8 mouse cellular contexts compared by ENCODE assay signal in the genomic region with DNA sequence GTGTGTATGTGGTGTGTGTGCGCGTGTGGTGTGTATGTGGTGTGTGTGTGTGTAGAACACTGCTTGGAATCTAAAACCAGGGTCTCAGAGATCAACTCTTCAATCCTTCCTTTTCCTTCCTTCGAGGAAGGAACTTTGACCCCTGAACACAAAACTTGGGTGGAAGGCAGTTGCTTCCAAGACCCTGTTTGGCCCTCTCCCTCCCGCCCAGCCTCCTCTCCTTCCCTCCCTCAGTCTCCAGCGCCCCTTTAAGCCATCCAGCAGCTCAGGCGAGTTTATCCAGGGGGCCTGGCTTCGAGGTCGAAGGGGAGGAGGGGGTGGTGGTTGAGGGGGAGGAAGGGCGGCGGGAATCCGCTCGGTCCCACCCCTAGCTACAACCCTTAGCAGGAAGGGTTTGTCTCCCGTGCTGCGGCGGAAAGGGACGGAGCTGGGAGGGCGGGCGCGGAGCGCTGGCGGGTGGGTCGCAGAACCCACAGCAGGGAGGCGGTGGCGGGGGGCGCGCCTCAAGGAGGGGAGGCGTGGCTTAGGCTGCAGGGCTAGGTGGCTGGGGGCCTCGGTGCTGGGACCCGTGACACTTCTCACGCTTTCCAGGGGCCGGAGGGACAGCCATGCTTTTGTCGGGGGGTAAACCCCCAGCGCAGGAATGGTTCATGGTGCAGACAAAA. TPM values are rescaled to one million over a fixed set of nuclear protein-coding genes. Genes with fewer than 3 reads are reported as not detected.
A peak's percentile ranks its signal among the peaks of the same experiment; 100 is the strongest.
DNase-seq lines count a peak whose midpoint lies in the region; ATAC-seq lines count a peak whose summit lies in the region.

A gene (plus strand): TSS at position 390 of the 665 bp plus-strand sequence.

- ATAC-seq in embryonic facial prominence, embryonic 12.5 days (ENCODE audit: insufficient number of reproducible peaks, insufficient read depth, low FRiP score, low TSS enrichment): peak; percentile 87
- peak; percentile 78 for ATAC-seq in heart, embryonic 13.5 days (ENCODE audit: extremely low read depth, insufficient number of reproducible peaks, low FRiP score, low TSS enrichment)

- peak; percentile 61 for DNase-seq in 3134 (ENCODE audit: extremely low read depth, insufficient read length, low spot score)
- DNase-seq in Muller cell, postnatal 12 days (ENCODE audit: inconsistent ontology term): peak; percentile 63
- DNase-seq in kidney, postnatal 10 days: peak; percentile 93
- peak; percentile 86 to 93 for DNase-seq in lung, postnatal 4 days
- DNase-seq in right cerebral cortex, postnatal 25 days: peak; percentile 31
- DNase-seq in c-Kit-positive CD71-positive TER-119-positive erythroid progenitor cells, embryonic 14.5 days (ENCODE audit: low spot score): no peak

- 1% methylated on average over 32 of the region's 33 CpGs for WGBS in embryonic facial prominence, embryonic 12.5 days
- 2% methylated on average over 32 of the region's 33 CpGs for WGBS in heart, embryonic 13.5 days

- peaks cover 53% of the 10 kb centered on the region for H3K4me1 ChIP-seq in embryonic facial prominence, embryonic 12.5 days
- peaks cover 54% of the 10 kb centered on the region for H3K4me1 ChIP-seq in heart, embryonic 13.5 days

- H3K9ac ChIP-seq in embryonic facial prominence, embryonic 12.5 days: peak within 1 kb of the TSS; percentile 84
- peak within 1 kb of the TSS; percentile 91 for H3K9ac ChIP-seq in heart, embryonic 13.5 days

- H3K27me3 ChIP-seq in embryonic facial prominence, embryonic 12.5 days: no peaks in the 10 kb centered on the region
- H3K27me3 ChIP-seq in heart, embryonic 13.5 days (replicated peaks): no peaks in the 10 kb centered on the region

- H3K4me2 ChIP-seq in embryonic facial prominence, embryonic 12.5 days (replicated peaks): peak within 1 kb of the TSS; percentile 82
- peak within 1 kb of the TSS; percentile 86 for H3K4me2 ChIP-seq in heart, embryonic 13.5 days

- peak within 1 kb of the TSS; percentile 74 for H3K4me3 ChIP-seq in embryonic facial prominence, embryonic 12.5 days
- H3K4me3 ChIP-seq in heart, embryonic 13.5 days: peak within 1 kb of the TSS; percentile 74

- no peaks in the 10 kb centered on the region for H3K9me3 ChIP-seq in embryonic facial prominence, embryonic 12.5 days
- H3K9me3 ChIP-seq in heart, embryonic 13.5 days: no peaks in the 10 kb centered on the region

- H3K36me3 ChIP-seq in embryonic facial prominence, embryonic 12.5 days: peaks cover 8% of the 10 kb centered on the region; the same call in 1 of the 2 replicates
- peaks cover 15% of the 10 kb centered on the region for H3K36me3 ChIP-seq in heart, embryonic 13.5 days

- H3K27ac ChIP-seq in embryonic facial prominence, embryonic 12.5 days: peak within 1 kb of the TSS; percentile 98
- H3K27ac ChIP-seq in heart, embryonic 13.5 days (replicated peaks): peak within 1 kb of the TSS; percentile 96

RNA-seq across cellular contexts. Expression of the gene that starts here (rescaled TPM):
- 41.4 and 41.7 TPM in 2 replicates for polyA plus RNA-seq in embryonic facial prominence, embryonic 12.5 days (2016; fragmentation: Nextera tagmentation; extraction: Ambion mirVana)
- polyA plus RNA-seq in heart, embryonic 13.5 days (2015; fragmentation: Nextera tagmentation; extraction: Ambion mirVana): 16.5 and 18.2 TPM in 2 replicates
